Mouse (Mus musculus): ENCODE data around the gene Golga1.

Golga1 gene

GRCm38 (mm10) chr2:38973701-38974100 lies 91.6 kb downstream of the Golga1 start:
- DNase-seq: no peak

GRCm38 (mm10) chr2:38973223-38973622 lies 92.1 kb downstream of the Golga1 start:
- no peak for DNase-seq

- no peak for DNase-seq
Observed at GRCm38 (mm10) chr2:38970057-38970456, 95.3 kb downstream of the Golga1 start.

- no peak for DNase-seq
Observed at GRCm38 (mm10) chr2:38969650-38970049, 95.7 kb downstream of the Golga1 start.

Measured in kidney, adult 18-20 months (tissue).